Mouse (Mus musculus): Measurements from ENCODE around the gene Ifna16.
A peak's percentile ranks its signal among the peaks of the same experiment; 100 is the strongest.

DNA sequence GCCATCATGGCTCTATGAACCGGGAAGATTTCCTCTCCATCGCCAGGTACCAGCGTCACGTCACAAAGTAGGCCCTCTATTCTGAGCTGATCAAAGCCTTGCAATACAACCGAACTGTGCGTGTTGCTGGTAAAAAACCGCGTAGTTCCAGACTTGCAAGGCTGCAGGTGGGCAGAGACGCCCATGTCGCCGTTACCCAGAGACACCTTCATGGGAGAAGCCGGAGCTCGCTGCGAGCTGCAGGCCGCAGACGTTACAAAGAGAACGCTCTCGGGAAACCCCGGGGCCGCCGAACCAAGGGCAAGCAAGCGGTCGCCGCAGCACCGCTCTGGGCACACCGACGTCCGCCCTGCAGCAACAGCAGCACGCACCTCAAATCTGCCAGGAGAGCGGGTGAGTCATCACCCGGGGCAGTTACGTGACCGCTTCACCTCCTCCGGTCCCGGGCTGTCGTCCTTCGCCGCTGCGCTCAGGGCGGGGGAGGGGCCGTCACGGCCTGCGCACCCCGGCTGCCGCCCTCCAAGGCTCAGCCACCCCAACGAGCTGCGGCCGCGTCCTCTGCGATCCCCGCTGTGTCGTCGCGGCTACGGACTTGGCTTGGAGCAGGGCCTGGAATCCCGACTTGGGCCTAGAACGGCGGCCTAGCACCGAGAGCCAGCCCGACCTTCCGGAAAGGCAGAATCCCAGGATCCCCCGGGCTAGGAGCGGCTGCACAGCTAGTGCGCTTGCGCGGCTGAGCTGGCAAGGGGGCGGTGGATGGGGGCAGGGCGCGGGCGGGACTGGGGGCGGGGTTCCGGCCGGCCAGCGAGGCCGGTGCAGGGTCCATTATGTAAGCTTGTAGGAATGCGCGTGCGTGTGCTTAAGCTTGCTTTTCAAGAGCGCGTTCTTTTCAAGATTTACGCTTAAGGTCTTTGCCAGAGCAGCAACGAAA is 45.3 kb upstream of the Ifna16 start, which contains the start of the genes Gm26566 and Klhl9:
- TF ChIP-seq CTCF (IDR thresholded peaks at IDR 0.05; ENCODE audit: low read depth, low read length) (no peak), POLR2A (IDR thresholded peaks at IDR 0.05; ENCODE audit: insufficient read depth, low read length) (peak; percentile 16), EP300 (IDR thresholded peaks at IDR 0.05; ENCODE audit: insufficient read depth, low read depth, low read length) (0 out of 2 replicates have a peak, but pooled peaks have one; percentile 15)
